Mouse (Mus musculus): ENCODE results near the gene Ccdc34.

DNA sequence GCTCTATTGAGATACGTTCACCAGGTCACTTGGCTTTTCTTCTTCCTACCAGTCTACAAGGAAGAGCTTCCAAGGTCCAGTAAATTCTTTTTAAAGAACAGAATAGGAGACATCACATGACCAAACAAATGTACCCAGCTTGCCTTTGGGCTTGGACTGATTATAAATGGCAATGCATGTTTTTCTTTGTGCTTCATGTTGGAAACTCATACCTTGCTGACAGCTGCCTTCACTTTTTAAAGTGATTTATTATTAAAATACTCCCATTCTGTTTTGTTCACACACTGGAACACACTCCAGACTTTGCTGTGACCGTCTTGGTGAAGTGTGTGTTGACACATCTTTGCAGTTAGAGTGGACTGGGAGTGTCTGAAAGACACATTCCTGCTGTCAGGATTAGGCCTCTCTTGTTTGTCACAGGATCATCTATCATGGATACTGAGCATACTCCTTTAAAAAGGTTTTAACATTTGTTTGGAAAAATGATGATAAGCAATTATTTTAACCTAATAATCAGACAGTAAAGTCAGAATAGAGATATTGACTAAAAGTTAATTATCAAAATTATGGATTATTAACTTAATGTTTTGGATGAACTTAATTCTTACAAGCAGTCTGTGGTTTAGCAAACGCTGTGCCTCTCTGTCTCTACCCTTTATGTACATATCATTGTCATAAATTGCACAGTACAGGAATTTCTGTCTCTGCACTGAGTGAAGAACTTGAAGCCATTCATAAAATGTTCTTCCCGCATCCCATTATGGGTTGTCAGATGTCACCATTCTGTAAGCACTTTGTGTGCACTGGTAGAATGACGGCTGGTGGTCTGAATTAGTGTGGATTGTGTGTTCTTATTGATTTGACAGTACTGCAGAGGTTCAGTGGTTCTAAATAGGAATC is 25.5 kb downstream of the Ccdc34 start:
- TF ChIP-seq CTCF (conservative IDR thresholded peaks at IDR 0.05 in 1 of 2, IDR thresholded peaks at IDR 0.05 in 1 of 2; ENCODE audit: low read depth in 2 of 2, low read length in 2 of 2) (no peak), MYC (IDR thresholded peaks at IDR 0.05; ENCODE audit: low read depth, low read length) (no peak), USF1 (IDR thresholded peaks at IDR 0.05; ENCODE audit: low read depth, low read length) (no peak), ETS1 (conservative IDR thresholded peaks at IDR 0.05; ENCODE audit: low read depth, low read length) (no peak), POLR2A (IDR thresholded peaks at IDR 0.05; ENCODE audit: low read depth, low read length) (no peak), ELF1 (IDR thresholded peaks at IDR 0.05; ENCODE audit: low read depth, low read length) (no peak)
